ENCODE assay signal across 12 mouse cellular contexts in the genomic region with DNA sequence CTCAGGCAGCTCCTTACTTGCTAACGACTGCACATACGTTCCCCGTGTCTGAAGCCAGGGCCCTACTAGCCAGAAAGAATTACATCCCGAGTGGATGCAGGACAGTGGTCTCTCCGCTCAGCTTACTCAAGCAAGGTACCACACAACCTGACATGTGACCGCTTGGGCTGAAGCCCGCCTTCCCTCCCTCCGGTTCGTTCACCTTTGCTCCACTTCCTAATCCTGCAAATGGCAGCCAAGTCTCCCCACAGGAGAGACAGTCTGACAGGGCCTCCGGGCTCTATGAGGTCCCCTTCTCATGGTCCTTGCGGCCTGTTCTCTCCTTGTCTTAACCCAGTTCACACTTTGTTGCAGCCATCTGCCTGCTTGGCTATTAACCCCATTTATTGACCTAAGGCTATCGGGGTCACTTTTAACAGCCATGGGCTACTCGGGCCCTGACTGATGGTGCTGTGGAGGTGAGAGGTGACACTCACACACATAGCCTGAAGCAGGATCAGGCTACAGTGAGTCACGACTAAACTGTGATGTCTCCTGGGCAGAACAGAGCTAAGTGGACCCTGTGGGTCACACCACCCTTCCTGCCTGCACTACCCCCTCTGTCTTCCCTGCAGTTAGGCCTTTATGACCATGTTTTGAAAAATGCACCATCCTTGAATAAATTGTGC.
"Had no signal": no experiment of that assay in that cellular context is flagged by ENCODE, and none has a peak within 500 bp of the region (broad histone marks: within the 10 kb centered on the region; RNA-seq: fewer than 3 reads in every experiment).

No protein-coding gene starts in this region.

- DNase-seq: lung, embryonic 14.5 days; retina, postnatal 1 day; right cerebral cortex, adult 18-20 months; right cerebral cortex, postnatal 25 days; thymus, adult 18-20 months; thymus, postnatal 14 days had no signal

- H3K36me3 ChIP-seq: midbrain, embryonic 13.5 days; midbrain, embryonic 15.5 days; neural tube, embryonic 13.5 days; neural tube, embryonic 15.5 days had no signal

- H3K27me3 ChIP-seq: midbrain, embryonic 13.5 days; midbrain, embryonic 15.5 days; neural tube, embryonic 13.5 days; neural tube, embryonic 15.5 days had no signal

- H3K4me1 ChIP-seq: midbrain, embryonic 13.5 days; midbrain, embryonic 15.5 days; neural tube, embryonic 13.5 days; neural tube, embryonic 15.5 days had no signal

- H3K4me3 ChIP-seq: midbrain, embryonic 10.5 days; midbrain, embryonic 13.5 days; midbrain, embryonic 15.5 days; myocyte; neural tube, embryonic 13.5 days; neural tube, embryonic 15.5 days had no signal

- H3K27ac ChIP-seq: midbrain, embryonic 10.5 days; midbrain, embryonic 13.5 days; midbrain, embryonic 15.5 days; neural tube, embryonic 13.5 days; neural tube, embryonic 15.5 days had no signal

- H3K4me2 ChIP-seq: lung, embryonic 14.5 days; midbrain, embryonic 13.5 days; midbrain, embryonic 15.5 days; neural tube, embryonic 13.5 days; neural tube, embryonic 15.5 days had no signal

- ATAC-seq: midbrain, embryonic 13.5 days; midbrain, embryonic 15.5 days had no signal

- H3K9ac ChIP-seq: lung, embryonic 14.5 days; midbrain, embryonic 13.5 days; midbrain, embryonic 15.5 days; neural tube, embryonic 13.5 days; neural tube, embryonic 15.5 days had no signal

- H3K9me3 ChIP-seq: midbrain, embryonic 10.5 days; midbrain, embryonic 13.5 days; midbrain, embryonic 15.5 days; neural tube, embryonic 13.5 days; neural tube, embryonic 15.5 days had no signal
